Comparison of ENCODE assay signal across 11 mouse cellular contexts in the genomic region with DNA sequence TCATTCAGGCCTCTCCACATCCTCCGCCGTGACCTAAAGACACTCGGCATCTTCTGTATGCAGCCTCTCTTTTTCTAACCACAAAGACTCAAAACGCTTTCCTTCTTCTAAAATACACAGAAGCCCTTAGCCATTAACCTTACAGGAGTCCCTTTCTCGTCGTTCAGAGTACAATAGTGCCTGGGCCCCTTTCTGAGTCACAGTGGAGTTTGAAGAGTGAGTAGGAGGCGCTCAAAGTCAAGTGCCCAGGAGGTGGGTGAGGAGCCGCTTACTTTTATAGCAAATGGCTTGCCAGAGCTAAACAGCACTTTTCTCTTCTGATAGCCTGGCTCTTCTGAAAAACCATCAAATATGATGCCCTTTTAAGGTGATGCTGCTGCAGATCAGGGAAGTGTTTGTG.
DNase-seq lines count a peak whose midpoint lies in the region; ATAC-seq lines count a peak whose summit lies in the region.
"Had no signal": no experiment of that assay in that cellular context is flagged by ENCODE, and none has a peak within 500 bp of the region (broad histone marks: within the 10 kb centered on the region; RNA-seq: fewer than 3 reads in every experiment).

No protein-coding gene starts in this region.

- no peak overlapping the region for H3K4me2 ChIP-seq in heart, embryonic 11.5 days
- H3K4me2 ChIP-seq in embryonic facial prominence, embryonic 14.5 days (ENCODE audit: low read depth, low read length) = no peak overlapping the region
- no peak overlapping the region for H3K4me2 ChIP-seq in intestine, embryonic 15.5 days (replicated peaks)
- H3K4me2 ChIP-seq: forebrain, embryonic 15.5 days had no signal

- H3K9me3 ChIP-seq in heart, embryonic 11.5 days (replicated peaks; ENCODE audit: control insufficient read depth, low read length) = no peaks in the 10 kb centered on the region
- no peaks in the 10 kb centered on the region for H3K9me3 ChIP-seq in megakaryocyte, embryonic 14.5 days
- H3K9me3 ChIP-seq in embryonic facial prominence, embryonic 14.5 days (ENCODE audit: control insufficient read depth, low read length) = no peaks in the 10 kb centered on the region
- no peaks in the 10 kb centered on the region for H3K9me3 ChIP-seq in intestine, embryonic 15.5 days
- H3K9me3 ChIP-seq: forebrain, embryonic 15.5 days had no signal

- H3K27ac ChIP-seq in heart, embryonic 11.5 days (ENCODE audit: low read depth, low read length) = 0 out of 2 replicates have a peak overlapping the region, but pooled peaks have one; percentile 6
- H3K27ac ChIP-seq in embryonic facial prominence, embryonic 14.5 days (replicated peaks; ENCODE audit: low read depth, low read length) = 0 out of 2 replicates have a peak overlapping the region, but pooled peaks have one; percentile 35
- no peak overlapping the region for H3K27ac ChIP-seq in intestine, embryonic 15.5 days
- H3K27ac ChIP-seq: forebrain, embryonic 15.5 days had no signal

- peaks cover 3% of the 10 kb centered on the region; the same call in 1 of the 2 replicates for H3K4me1 ChIP-seq in heart, embryonic 11.5 days (ENCODE audit: control insufficient read depth, insufficient read depth, low read length)
- peaks cover 40% of the 10 kb centered on the region for H3K4me1 ChIP-seq in megakaryocyte, embryonic 14.5 days
- H3K4me1 ChIP-seq in embryonic facial prominence, embryonic 14.5 days (ENCODE audit: control insufficient read depth, insufficient read depth, low read length) = no peaks in the 10 kb centered on the region
- H3K4me1 ChIP-seq in intestine, embryonic 15.5 days (replicated peaks) = no peaks in the 10 kb centered on the region

- H3K9ac ChIP-seq in heart, embryonic 11.5 days (ENCODE audit: low read depth, low read length) = no peak overlapping the region
- no peak overlapping the region for H3K9ac ChIP-seq in embryonic facial prominence, embryonic 14.5 days (ENCODE audit: low read depth, low read length)
- H3K9ac ChIP-seq in intestine, embryonic 15.5 days = no peak overlapping the region
- H3K9ac ChIP-seq: forebrain, embryonic 15.5 days had no signal

- no peak overlapping the region for H3K4me3 ChIP-seq in heart, embryonic 11.5 days (ENCODE audit: low read depth, low read length)
- peak overlapping the region; percentile 53 for H3K4me3 ChIP-seq in megakaryocyte, embryonic 14.5 days (replicated peaks)
- H3K4me3 ChIP-seq in embryonic facial prominence, embryonic 14.5 days (ENCODE audit: low read depth, low read length) = no peak overlapping the region
- H3K4me3 ChIP-seq in intestine, embryonic 15.5 days (replicated peaks) = no peak overlapping the region
- H3K4me3 ChIP-seq: forebrain, embryonic 15.5 days had no signal

- no peak for DNase-seq in heart, postnatal 4 days
- DNase-seq in embryonic facial prominence, embryonic 14.5 days (ENCODE audit: low spot score) = no peak
- no peak for DNase-seq in ovary, postnatal 36 days (ENCODE audit: low spot score)
- DNase-seq: cerebellum, adult 2 months; kidney, postnatal 25 days; spleen, adult 18-20 months had no signal

- no peak for ATAC-seq in heart, embryonic 11.5 days (replicated peaks; ENCODE audit: insufficient number of reproducible peaks, low FRiP score, low TSS enrichment)
- ATAC-seq in megakaryocyte, adult 5-6 weeks (ENCODE audit: poor library complexity, severe bottlenecking) = no peak
- ATAC-seq in embryonic facial prominence, embryonic 14.5 days (ENCODE audit: low read depth) = no peak
- no peak for ATAC-seq in intestine, embryonic 15.5 days
- ATAC-seq: forebrain, embryonic 15.5 days had no signal

- 62% methylated on average over 8 of the region's 8 CpGs for WGBS in heart, embryonic 11.5 days (ENCODE audit: insufficient replicate concordance)
- 72% methylated on average over 8 of the region's 8 CpGs for whole genome bisulfite sequencing in embryonic facial prominence, embryonic 14.5 days
- WGBS in intestine, embryonic 15.5 days = 71% methylated on average over 8 of the region's 8 CpGs

- no peaks in the 10 kb centered on the region for H3K27me3 ChIP-seq in heart, embryonic 11.5 days (ENCODE audit: control insufficient read depth, insufficient read depth, low read length)
- H3K27me3 ChIP-seq in megakaryocyte, embryonic 14.5 days (replicated peaks) = no peaks in the 10 kb centered on the region
- no peaks in the 10 kb centered on the region for H3K27me3 ChIP-seq in embryonic facial prominence, embryonic 14.5 days (replicated peaks; ENCODE audit: control insufficient read depth, insufficient read depth, low read length)
- no peaks in the 10 kb centered on the region for H3K27me3 ChIP-seq in intestine, embryonic 15.5 days (replicated peaks)
- H3K27me3 ChIP-seq: forebrain, embryonic 15.5 days had no signal

- peaks cover 2% of the 10 kb centered on the region; the same call in 1 of the 2 replicates for H3K36me3 ChIP-seq in heart, embryonic 11.5 days (ENCODE audit: control insufficient read depth, insufficient read depth, low read length)
- H3K36me3 ChIP-seq in megakaryocyte, embryonic 14.5 days (replicated peaks; ENCODE audit: low read length) = peaks cover 69% of the 10 kb centered on the region
- H3K36me3 ChIP-seq in embryonic facial prominence, embryonic 14.5 days (ENCODE audit: control insufficient read depth, insufficient read depth, low read length) = peaks cover 46% of the 10 kb centered on the region
- no peaks in the 10 kb centered on the region for H3K36me3 ChIP-seq in intestine, embryonic 15.5 days
